Mouse (Mus musculus) lung, adult 2 months (tissue): ENCODE results near the gene Tgfbr3.

Experiments used
- CTCF ChIP-seq: fragments of 200-500 bp; IDR thresholded peaks from 2 replicates; pipeline ENCODE4 v1.5.1; 2011; ENCODE audit warnings: mild to moderate bottlenecking, low read length, control low read depth; ENCODE audit not compliant: insufficient read depth
- POLR2A ChIP-seq: fragments of 200-500 bp; IDR thresholded peaks from 2 replicates; pipeline ENCODE4 v1.6.1; 2011; ENCODE audit warnings: low read depth, mild to moderate bottlenecking, control low read depth, low read length, borderline replicate concordance; ENCODE audit errors: extremely low read depth

GRCm38 (mm10) chr5:107078361-107078760, 211.1 kb downstream of the Tgfbr3 start:
- TF ChIP-seq CTCF (no peak), POLR2A (no peak)
